Mouse (Mus musculus): Measurements from ENCODE around the gene Pip4k2a.

The Pip4k2a gene

DNA sequence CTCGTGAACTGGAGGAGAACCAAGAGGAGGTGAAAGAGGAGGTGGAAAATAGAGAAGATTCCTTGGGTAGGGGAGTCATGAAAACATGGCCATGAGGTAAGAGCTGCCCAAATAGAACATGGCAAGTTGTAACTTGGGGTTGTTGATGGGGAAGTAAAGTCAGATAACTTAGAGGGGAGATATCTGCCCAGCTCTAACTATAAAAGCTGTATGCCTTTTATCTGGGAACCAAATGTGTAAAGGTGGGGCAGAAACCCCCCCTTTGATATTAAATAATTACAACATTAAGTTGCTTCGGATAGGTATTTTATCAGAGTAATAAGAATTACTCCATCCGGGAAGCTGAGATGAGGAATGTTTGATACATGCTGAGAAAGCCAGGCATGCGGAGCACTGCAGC is 18.9 kb downstream of the Pip4k2a start:
- no peak for DNase-seq

GRCm38 (mm10) chr2:18977201-18977805 is 20.6 kb downstream of the Pip4k2a start:
- no peak for DNase-seq

DNA sequence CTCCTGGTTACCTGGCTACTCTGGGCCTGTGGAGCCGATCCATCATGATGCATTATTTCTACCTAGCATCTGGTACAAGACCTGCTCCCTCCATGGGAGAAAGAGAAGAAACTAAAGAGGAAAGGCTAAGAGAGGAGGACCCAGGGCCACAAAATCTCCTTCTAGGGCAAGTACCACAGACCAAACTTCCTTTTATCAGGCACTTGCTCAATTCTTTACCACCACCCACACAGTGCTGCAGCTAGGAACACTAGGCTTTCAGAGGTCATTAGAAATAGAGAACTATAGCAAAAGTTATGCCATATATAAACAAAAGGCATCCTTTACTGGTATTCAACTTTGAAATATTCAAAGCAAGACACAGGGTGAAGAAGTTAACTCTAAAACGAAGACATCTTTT is 21.8 kb downstream of the Pip4k2a start:
- no peak for DNase-seq

DNA sequence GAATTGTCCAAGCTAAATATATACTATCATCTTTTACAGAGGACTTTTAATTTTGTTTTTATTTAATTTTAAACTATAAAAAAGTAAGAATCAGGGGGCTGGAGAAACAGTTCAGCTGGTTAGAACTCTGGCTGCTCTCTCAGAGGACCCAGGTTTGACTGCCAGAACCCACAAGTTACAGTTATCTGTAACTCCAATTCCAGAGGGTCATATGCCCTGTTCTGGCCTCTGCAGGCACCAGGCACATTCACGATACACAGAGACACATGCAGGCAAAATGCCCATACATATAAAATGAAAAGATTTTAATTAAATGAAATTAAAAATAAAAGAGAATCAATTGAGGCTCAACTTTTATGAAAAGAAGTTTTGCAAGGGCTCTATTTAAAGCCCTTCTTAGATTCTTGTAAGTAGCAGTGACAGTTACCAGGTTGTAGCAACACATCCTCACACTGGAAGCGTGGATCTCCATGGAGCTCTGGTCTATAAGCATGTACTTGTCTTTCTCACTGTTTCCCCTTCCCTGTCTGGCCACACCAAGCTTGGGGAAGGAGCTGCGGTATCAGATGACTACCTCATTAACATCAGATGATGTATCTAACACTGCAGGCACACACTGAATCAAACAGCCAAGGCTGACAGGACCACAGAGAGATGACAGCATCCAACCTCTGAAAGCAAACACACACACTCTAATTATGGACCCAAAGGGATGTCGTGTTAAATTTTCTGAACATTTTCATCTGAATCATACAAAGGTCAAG is 22.9 kb downstream of the Pip4k2a start:
- no peak for DNase-seq

- DNase-seq = no peak
Observed at GRCm38 (mm10) chr2:18971564-18971963, 26.4 kb downstream of the Pip4k2a start.

GRCm38 (mm10) chr2:18970461-18970860 is 27.5 kb downstream of the Pip4k2a start:
- no peak for DNase-seq

GRCm38 (mm10) chr2:18969066-18969681 is 28.8 kb downstream of the Pip4k2a start:
- DNase-seq = no peak

DNA sequence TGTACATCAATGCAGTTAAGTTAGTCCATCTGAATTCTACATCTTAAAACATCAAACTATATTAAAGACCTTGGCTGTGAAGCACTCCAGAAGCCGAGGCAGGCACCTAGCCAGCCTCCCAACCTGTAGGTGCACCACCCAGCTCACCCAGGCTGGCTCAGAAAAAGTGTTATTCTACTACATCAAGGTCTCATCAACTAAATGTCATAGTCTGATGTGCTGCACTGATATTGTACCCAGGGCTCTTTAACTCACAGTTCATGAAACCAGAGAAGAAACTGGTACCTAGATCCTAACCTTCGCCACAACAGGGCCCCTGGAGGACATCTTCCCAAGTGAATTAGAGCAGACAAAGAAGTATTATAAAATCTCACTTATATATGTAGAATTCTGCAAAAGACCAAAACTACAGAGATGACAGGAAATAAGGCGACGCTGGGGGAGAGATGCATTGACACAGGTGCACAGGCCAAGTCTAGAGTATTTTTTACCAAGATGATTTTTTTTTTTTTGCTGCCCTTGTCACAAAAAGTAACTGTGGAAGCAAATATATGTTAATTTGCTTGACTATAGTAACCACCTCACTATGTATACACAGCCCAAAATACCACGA is 30.4 kb downstream of the Pip4k2a start:
- no peak for DNase-seq

DNA sequence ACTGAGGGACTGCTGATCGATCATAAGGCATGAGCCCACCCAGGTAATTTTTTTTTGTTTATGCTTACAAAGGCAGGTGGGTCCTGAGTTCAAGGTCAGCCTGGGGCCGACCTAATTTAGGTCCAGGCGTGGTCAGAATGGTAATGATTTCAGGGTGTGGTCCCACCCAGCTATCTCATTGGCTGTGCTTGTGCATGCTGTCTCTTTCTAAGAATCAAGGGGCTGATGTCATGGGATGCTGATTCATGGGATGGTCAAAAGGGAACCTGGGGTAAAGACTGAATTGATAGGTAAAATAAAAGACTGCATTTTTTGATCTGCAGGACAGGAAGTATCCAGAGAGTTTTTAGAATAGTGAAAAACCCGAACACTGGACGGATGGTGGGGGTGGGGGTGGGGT is 31.4 kb downstream of the Pip4k2a start:
- DNase-seq = no peak

- DNase-seq = no peak
Observed at GRCm38 (mm10) chr2:18965950-18966349, 32.0 kb downstream of the Pip4k2a start.

- no peak for DNase-seq
Observed at GRCm38 (mm10) chr2:18965108-18965507, 32.8 kb downstream of the Pip4k2a start.

DNA sequence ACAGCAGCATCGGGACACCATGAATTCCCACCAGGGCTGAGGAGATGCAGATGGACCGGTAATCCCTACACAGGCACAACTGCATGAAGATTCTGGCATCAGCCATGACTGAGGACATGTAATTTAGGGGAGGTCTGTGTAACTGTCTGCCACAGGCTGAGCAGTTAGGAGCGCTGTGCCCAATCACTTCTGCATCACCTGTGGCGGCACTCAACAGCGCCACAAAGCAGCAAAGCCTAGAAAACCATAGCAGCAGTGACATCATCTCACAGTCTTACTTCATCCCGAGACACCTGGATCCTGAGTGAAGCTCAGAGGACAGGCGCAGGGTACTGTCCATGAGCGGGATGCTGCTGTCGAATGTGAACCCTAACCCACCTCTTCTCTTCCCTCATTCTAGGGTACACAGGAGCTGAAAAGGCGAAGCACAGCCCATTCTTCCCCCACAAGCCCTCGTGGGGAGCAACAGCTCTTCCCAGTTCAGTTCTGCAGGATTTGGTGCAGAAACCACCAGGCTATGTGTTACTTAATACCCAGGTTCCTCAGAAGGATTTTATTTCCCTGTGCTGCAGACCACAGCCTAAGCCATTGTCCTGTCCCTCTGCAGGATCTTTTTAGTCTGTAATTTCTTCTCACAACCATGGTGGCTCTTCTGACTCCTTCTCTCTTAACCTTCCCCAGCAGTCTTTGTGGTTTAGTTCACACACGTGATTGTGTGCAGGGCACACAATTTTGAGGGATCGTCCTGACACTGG is 34.5 kb downstream of the Pip4k2a start:
- DNase-seq = no peak

GRCm38 (mm10) chr2:18962502-18962901 is 35.4 kb downstream of the Pip4k2a start:
- no peak for DNase-seq

DNA sequence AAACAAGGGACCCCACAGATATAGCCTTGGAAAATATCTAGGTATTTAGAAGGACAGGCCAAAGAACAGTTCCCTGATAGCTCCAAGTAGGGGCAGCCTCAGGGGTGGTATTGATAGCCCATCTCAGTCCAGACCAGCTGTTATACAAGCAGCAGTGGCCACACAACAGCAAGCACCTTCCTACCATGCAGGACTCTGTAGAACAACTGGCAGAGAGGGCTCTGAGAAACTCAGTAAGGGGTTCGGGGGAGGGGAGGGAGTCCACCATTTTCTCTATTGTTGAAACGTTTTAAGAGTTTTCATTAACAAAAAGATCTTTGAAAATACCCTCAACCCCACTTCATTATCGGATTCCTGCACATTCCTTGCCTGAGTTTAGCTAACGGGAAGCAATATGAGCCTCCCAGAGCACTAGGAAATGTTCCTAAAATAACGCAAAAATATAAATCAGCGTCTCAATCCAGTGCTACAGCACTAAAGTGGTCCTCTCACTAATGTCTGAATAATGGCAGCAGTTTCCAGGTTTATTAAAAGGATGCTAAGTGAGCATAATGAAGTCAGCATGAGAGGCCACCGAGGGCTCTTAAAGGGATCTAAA is 37.5 kb downstream of the Pip4k2a start:
- DNase-seq = no peak

DNA sequence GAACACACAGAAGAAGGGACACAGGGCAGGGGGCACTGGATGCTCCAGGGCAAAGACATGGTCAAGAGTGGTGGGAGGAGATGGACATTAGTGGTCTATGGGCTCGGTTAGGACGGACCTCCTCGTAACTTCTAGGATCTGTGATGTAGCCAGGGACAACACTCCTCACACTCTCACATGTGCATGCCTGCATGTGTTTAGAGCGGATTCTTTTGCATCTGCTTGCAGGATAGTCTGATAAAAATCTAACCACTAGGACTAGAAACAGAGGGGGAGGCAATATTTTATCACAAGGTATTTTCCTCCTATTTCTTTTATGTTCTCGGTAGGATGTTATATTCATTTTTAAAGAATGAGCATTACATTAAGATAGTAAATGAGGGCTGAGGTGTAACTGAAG is 38.4 kb downstream of the Pip4k2a start:
- no peak for DNase-seq

- DNase-seq = no peak
Observed at GRCm38 (mm10) chr2:18959008-18959407, 38.9 kb downstream of the Pip4k2a start.

DNA sequence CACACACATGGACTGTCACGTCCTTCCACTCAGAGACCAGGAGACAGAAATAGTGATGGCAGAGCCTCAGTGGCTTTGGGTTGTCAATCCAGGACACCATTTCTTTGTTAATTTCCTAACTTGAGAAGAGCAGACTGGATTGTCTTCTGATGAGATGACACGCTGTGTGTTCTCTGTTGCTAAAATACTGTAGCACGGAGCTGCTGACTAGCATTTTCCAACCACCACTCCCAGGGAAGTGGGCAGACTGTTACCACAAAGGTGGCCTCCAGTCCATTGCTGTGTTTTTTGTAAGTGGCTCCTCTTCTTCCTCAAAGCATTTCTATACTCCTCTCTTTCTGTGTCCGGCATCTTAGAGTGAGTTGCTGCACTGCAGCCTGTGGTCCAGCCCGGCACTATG is 39.4 kb downstream of the Pip4k2a start:
- no peak for DNase-seq

- no peak for DNase-seq
Observed at GRCm38 (mm10) chr2:18958044-18958443, 39.9 kb downstream of the Pip4k2a start.

DNA sequence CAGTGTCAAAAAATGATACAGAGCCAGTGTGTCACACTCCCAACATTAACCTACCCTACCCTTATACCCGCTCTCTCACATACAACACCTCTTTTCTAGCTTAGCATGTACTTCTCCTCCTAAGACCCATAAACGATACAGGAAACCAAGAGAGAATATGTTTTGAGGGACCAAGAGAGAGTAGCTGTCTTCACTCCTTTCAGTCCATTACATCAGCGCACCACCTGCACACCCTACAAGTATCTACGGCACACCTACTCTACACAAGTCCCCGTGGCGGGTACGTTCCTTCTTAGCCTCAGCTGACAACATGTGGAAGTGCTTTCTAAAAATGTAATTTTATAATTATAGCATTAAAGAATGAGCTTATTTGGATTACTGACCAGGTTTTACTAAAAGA is 40.5 kb downstream of the Pip4k2a start:
- DNase-seq = no peak

GRCm38 (mm10) chr2:18956945-18957344 is 41.0 kb downstream of the Pip4k2a start:
- DNase-seq = no peak

DNA sequence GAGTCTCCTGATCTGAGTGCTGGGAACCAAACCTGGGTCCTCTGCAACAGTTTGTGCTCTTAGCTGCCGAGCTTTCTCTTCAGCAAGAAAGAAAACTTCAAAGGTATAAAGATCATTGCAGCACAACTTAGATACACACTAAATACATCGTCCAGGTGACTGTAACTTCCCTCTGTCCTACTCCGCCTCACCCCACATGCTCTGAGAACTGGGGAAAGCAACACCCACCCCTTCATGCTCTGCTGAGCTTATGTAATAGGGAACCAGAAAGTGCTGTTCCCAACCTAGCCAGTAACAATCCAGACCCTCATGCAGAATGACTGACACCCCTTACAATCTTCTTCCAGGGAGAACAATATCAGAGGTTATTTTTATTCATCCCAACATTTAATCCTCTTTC is 41.5 kb downstream of the Pip4k2a start:
- no peak for DNase-seq

- DNase-seq = no peak
Observed at GRCm38 (mm10) chr2:18955671-18956070, 42.3 kb downstream of the Pip4k2a start.

GRCm38 (mm10) chr2:18955022-18955421 is 42.9 kb downstream of the Pip4k2a start:
- DNase-seq = no peak
